Mouse (Mus musculus) embryonic fibroblast, embryonic 13.5 days (primary cell): ENCODE results near the gene Btg2.

Source experiments
- CTCF ChIP-seq: IDR thresholded peaks from 2 replicates; pipeline ENCODE4 v1.5.1; 2011; ENCODE audit warnings: mild to moderate bottlenecking, control low read depth, low read length, moderate library complexity, borderline replicate concordance; ENCODE audit not compliant: insufficient read depth
- POLR2A ChIP-seq: IDR thresholded peaks from 2 replicates; pipeline ENCODE4 v1.6.1; 2011; ENCODE audit warnings: low read depth, mild to moderate bottlenecking, control low read depth, low read length, moderate library complexity

DNA sequence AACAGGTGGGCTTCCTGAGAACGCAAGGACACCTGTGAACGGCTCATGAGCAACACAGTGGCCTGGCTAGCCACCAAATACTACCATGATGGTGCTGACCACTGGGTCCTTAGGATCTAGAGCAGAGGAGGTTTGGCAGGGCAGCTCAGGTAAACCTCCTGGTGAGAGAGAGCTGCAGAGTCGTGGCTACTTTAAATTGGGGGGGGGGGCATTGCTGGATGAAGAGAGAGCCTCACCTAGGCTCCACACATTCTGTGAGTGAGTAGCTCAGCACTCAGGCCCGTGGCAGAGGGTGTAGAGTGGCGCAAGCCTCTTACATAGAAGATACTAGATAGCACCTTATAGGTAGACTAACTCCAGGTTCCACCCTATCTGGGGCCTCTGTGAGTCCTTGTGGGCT, 21.5 kb upstream of the Btg2 start:
- no peak for TF ChIP-seq POLR2A
- TF ChIP-seq CTCF: no peak
